Mouse (Mus musculus) midbrain, embryonic 11.5 days (tissue): ENCODE measurements around the gene 9530068E07Rik. TPM values are rescaled to one million over a fixed set of nuclear protein-coding genes. Genes with fewer than 3 reads are reported as not detected.

Source experiments
- ATAC-seq: fragments of 200-750 bp; cut with Nextera tagmentation; 2 replicates; pipeline ENCODE4 v1.8.0; 2017; ENCODE audit warnings: moderate TSS enrichment, moderate library complexity; ENCODE audit not compliant: low FRiP score
- DNase-seq: peaks from one replicate; pipeline ENCODE4 v3.0.0; 2015; ENCODE audit warnings: low spot score; ENCODE audit errors: missing footprints
- H3K27ac ChIP-seq: fragments of 300-500 bp; sonication (generic); 2 replicates; pipeline ENCODE4 v1.5.1; 2014; ENCODE audit warnings: low read depth, low read length
- H3K27me3 ChIP-seq: fragments of 300-500 bp; sonication (generic); 2 replicates; pipeline ENCODE4 v1.6.1; 2014; ENCODE audit warnings: mild to moderate bottlenecking, low read length, moderate library complexity, mixed read lengths; ENCODE audit not compliant: control insufficient read depth, insufficient read depth
- H3K36me3 ChIP-seq: fragments of 300-500 bp; sonication (generic); 2 replicates; pipeline ENCODE4 v1.6.1; 2014; ENCODE audit warnings: mild to moderate bottlenecking, low read length, moderate library complexity, mixed read lengths; ENCODE audit not compliant: control insufficient read depth, insufficient read depth
- H3K4me1 ChIP-seq: fragments of 300-500 bp; sonication (generic); 2 replicates; pipeline ENCODE4 v1.6.1; 2014; ENCODE audit warnings: low read length; ENCODE audit not compliant: control insufficient read depth, insufficient read depth
- H3K4me2 ChIP-seq: fragments of 300-500 bp; sonication (generic); 2 replicates; pipeline ENCODE4 v1.6.1; 2014; ENCODE audit warnings: mild to moderate bottlenecking, moderate library complexity
- H3K4me3 ChIP-seq: fragments of 300-500 bp; sonication (generic); 2 replicates; pipeline ENCODE4 v1.5.1; 2014; ENCODE audit warnings: low read depth, low read length
- H3K9ac ChIP-seq: fragments of 300-500 bp; sonication (generic); 2 replicates; pipeline ENCODE4 v1.6.1; 2014; ENCODE audit warnings: low read length
- H3K9me3 ChIP-seq: fragments of 300-500 bp; sonication (generic); 2 replicates; pipeline ENCODE4 v1.6.1; 2016; ENCODE audit warnings: low read length; ENCODE audit not compliant: control insufficient read depth
- WGBS: fragments of 180-500 bp; shearing (Covaris S2); extraction: QIAGEN DNeasy Blood & Tissue Kit; methylation state at CpG from one replicate; pipeline ENCODE4 v1.1.7; 2014; 5-methylcytosine and 5-hydroxymethylcytosine counted together
- polyA plus RNA-seq: library from polyadenylated mRNA; unstranded; fragments of >200 nt; fragmentation: Nextera tagmentation; extraction: Ambion mirVana; gene quantifications from 2 replicates; pipeline ENCODE4 v1.2.1, GENCODE M21; 2014

9530068E07Rik gene
- polyA plus RNA-seq, 1 experiment from 2014 or later: 178 TPM

DNA sequence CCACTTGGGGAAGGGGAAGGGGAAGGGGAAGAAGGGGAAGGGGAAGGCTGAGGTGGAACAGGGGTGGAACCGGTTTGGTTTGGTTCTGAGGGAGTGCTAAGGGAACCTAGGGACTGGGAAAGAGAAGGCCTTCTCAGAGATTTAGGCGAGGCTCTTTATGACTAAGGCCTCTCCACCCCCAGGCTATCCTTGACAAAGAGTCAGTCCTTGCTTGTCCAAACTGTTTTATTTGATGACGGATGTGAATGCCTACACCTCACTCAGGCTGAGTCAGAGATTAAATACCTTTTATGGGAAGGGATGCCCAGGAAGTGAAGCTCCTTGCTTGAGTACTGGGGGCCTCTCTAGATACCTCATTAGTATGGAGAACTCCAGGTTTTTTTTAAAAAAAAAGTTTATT, 52.8 kb downstream of the 9530068E07Rik start:
- Histone ChIP-seq H3K9ac (no peak overlapping the region), H3K9me3 (no peaks in the 10 kb centered on the region), H3K36me3 (no peaks in the 10 kb centered on the region), H3K4me2 (no peak overlapping the region), H3K27ac (no peak overlapping the region), H3K27me3 (no peaks in the 10 kb centered on the region), H3K4me1 (no peaks in the 10 kb centered on the region), H3K4me3 (no peak overlapping the region)
- ATAC-seq (no peak), DNase-seq (no peak)
- WGBS: 75% methylated on average over 3 of the region's 3 CpGs

DNA sequence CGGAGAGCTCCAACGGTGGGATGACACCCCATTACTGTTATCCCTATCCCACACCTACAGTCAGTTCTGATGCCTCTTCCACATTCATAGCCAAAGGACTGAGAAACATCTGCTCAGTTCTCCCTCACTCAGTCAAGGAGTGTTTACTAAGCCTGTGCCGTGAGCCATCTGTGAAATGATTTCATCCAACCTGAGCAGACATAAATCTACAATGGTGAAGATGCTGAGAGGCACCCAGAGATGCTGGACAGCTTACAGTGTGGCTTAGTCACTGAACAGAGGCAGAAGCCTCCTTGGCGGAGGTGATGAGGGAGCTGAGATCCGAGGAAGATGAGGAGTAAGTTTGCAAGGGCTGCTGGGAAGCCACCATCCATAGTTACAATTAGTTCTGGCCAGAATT, 62.1 kb downstream of the 9530068E07Rik start:
- DNase-seq: no peak
- no peak overlapping the region for H3K27ac ChIP-seq
- no peak overlapping the region for H3K4me3 ChIP-seq
- no peaks in the 10 kb centered on the region for H3K27me3 ChIP-seq
- no peaks in the 10 kb centered on the region for H3K9me3 ChIP-seq
- ATAC-seq: no peak
- no peaks in the 10 kb centered on the region for H3K36me3 ChIP-seq
- no peak overlapping the region for H3K9ac ChIP-seq
- H3K4me2 ChIP-seq: no peak overlapping the region
- no peaks in the 10 kb centered on the region for H3K4me1 ChIP-seq
- WGBS: 92% methylated on average over 5 of the region's 5 CpGs

Other genes with a start within 250 kb of the 9530068E07Rik start
- gene Olfr1371, start 182.4 kb upstream of the 9530068E07Rik start, polyA plus RNA-seq: not detected in 2 replicates
- gene Skp1a, start 164.4 kb upstream of the 9530068E07Rik start, polyA plus RNA-seq: 1,013 and 1,113 TPM in 2 replicates
- 8.0 and 10.7 TPM in 2 replicates for gene Tcf7, start 113.4 kb upstream of the 9530068E07Rik start, polyA plus RNA-seq
- gene Vdac1, start 35.6 kb upstream of the 9530068E07Rik start, polyA plus RNA-seq: 209 and 210 TPM in 2 replicates